Mouse (Mus musculus) kidney, adult 8-10 months (tissue): ENCODE results near the gene Adamts13.

Experiments used
- DNase-seq, 2 experiments: peaks; one replicate each; pipeline ENCODE4 v3.0.0; 2022

Gene Adamts13

GRCm38 (mm10) chr2:26973960-26974359 lies 744 bp downstream of the Adamts13 start:
- no peak for DNase-seq

GRCm38 (mm10) chr2:26980361-26980760 lies 7.1 kb downstream of the Adamts13 start:
- no peak for DNase-seq

GRCm38 (mm10) chr2:26984179-26984578 lies 11.0 kb downstream of the Adamts13 start:
- DNase-seq, result no peak

DNA sequence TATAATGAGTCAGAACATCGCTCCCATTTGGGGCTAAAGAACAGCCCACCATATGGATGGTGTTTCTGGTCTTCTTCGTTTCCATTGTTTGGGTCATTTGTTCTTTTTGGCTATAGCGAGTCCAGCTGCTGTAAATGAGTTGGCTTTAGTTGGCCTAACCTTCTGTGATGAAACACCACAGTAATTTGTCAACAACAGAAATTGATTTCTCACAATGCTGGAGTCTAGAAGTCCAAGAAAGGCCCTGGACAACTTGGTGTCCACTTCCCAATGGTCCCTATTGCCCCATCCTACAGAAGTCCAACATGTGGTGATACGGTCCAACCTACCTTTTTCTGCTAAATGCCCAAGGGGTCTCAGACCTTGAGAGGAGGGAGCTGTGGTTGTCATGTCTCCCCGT lies 11.4 kb downstream of the Adamts13 start:
- DNase-seq, result no peak

- DNase-seq, result no peak
Observed at GRCm38 (mm10) chr2:26993936-26994335, 20.7 kb downstream of the Adamts13 start.

- no peak for DNase-seq
Observed at GRCm38 (mm10) chr2:26997498-26997897, 24.3 kb downstream of the Adamts13 start.

DNA sequence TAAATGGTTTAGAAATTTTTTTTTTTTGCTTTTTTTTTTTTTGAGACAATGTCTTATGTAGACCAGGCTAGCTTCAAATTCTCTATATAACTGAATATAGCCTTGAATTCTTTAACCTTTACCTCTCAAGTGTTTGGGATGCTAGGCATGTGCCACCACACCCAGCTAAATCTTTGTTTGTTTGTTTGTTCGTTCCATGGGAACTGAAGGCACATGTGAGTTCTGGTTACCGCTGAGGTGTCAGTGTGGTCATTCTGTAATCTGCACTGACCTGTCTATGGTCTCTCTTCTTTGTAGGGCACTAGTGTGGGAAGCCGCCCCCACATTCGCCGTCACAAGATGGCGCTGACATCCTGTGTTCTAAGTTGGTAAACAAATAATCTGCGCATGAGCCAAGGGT lies 24.8 kb downstream of the Adamts13 start:
- DNase-seq, result no peak

GRCm38 (mm10) chr2:27006255-27006654 lies 33.0 kb downstream of the Adamts13 start:
- no peak for DNase-seq

DNA sequence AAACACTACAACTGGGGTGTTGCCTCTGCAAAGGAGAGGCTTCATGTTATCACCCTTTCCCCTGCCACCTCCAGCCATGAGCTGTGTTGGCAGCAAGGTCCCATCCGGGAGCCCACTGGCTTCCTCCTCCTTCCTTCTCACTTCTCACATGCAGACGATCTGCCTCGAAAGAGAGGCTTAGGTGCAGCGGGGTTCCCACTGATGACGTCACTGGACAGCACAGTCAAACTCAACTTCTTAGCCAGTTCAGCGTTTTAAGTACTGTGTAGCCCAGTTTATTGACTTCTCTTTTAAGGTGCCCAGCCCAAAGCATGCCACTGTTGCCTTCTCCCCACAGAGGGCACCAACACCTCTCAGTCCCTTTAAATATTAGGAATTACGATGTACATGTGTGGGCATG lies 34.5 kb downstream of the Adamts13 start:
- no peak for DNase-seq

DNA sequence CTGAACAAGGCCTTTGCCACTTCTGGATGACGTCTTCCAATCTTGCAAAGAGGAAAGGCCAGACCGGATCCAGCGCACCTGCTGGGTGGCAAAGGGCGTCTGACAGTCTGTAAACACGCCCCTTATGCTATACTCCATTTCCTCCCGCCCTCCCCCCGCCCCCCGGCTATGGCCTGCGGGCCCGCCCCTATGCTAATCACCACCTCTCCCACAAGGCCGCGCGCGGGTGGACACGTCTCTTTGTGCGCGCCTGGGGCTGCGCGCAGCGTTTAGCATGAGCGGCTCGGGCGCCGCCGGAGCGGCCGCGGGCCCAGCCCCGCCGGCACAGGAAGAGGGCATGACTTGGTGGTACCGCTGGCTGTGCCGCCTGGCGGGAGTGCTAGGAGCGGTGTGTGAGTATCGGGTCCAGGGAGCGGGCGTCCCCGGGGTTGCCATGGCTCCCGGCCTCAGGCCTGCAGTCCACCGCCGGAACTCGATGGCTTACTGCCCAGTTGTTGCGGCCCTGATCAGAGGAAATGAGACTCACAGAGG lies 36.6 kb downstream of the Adamts13 start, which contains the start of gene Cacfd1:
Cacfd1 (plus strand) TSS at position 213 of the 531 bp plus-strand sequence.
- DNase-seq, result peak; percentile 84 to 89

- peak; percentile 50 to 74 for DNase-seq
Observed at GRCm38 (mm10) chr2:27017802-27018201, 44.6 kb downstream of the Adamts13 start.

GRCm38 (mm10) chr2:27019530-27019929 lies 46.3 kb downstream of the Adamts13 start:
- DNase-seq, result no peak

DNA sequence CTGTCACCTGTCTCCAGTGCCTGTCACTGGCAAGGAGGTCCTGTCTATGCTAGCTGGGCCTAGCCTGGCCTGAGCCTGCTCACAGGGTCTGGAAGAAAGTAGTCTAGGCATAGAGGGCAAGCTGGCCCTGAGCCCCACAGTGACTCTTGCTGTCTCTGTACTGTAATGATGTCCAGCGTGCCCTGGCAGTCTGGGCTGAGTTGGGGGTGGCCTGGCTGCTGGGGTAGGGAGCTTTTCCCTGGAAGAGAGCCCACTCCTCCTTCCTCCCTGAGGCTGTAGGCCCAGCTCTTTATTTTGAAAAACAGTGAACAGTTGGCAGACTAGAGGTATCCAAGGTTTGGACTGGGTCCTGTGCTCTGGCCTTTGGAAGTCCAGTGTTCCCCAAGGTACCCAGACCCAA lies 47.9 kb downstream of the Adamts13 start:
- no peak for DNase-seq

- DNase-seq, result no peak
Observed at GRCm38 (mm10) chr2:27022612-27023011, 49.4 kb downstream of the Adamts13 start.

DNA sequence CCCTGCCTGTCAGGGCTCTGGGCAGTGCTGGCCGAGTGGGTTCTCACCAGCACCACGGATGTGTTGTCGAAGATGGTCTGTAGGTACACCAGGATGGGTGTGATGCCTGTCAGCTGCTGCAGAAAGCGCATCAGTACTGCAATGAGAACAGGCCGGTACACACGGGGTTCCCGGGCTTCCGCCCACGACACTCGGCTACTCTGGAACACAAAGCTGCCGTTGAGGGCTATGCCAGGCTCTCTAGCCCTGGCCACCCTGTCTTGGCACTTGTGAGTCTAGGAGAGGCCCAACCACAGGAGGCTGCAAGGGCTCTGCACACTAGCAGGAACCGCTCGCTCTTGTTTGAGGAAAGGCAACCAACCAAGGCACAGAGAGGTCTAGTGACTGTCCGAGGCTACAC lies 50.9 kb downstream of the Adamts13 start:
- no peak for DNase-seq

- DNase-seq, result no peak
Observed at GRCm38 (mm10) chr2:27025545-27025944, 52.3 kb downstream of the Adamts13 start.

DNA sequence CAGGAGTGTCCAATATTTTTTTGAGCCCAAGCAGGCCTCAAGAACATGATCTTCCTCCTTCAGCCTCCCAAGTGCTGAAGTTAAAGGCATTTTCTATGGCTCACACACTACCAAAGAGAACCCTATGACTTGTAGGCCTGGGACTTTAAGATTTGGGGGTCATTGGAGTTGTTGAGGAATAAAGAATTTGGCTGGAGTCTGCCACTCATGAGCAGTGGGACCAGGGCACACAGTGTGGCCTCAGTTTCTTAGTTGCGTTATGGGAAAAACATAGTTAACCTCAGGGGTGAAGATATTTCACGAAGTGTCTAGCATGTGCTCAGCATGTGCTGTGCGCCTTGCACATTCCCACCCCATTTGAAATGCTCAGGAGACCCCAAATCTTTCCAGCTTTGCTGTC lies 53.1 kb downstream of the Adamts13 start:
- no peak for DNase-seq

DNA sequence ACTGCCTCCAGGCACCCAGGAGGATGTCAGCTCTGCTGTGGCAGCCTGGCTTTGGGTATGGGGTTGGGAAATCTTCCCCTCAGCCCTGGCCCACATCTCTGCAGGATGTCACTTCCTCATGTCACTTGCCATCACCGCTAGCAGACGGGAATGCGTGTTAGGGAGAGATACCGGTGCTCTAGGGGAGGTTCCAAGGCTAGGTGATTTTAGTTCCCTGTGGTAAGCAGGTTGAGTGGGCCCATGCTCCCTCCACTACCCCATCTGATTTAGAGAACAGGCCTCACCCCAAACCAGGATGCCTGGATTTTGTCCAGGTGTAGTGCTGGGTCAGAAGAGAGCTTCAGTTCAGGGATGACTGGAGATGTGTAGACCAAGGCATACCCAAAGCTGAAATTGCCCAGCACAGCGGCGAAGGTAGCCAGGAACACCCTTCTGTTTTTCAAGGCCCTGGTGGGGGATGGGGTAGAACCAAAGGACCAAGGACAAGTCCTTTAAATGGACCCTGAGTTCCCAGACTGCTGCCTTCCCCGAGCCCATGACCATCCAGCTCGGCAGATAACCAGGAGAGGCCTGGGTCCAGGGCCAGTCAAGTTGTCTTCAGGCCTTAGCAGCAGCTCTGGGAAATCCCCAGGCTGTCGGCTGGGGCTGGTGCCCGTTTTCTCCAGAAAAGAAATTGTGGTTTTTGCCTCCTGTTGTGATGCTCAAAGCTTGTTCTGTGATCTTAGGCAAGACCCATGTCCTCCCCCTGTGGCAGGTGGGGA lies 53.8 kb downstream of the Adamts13 start:
- no peak for DNase-seq

GRCm38 (mm10) chr2:27027618-27028436 lies 54.6 kb downstream of the Adamts13 start, which contains the start of gene Slc2a6:
Slc2a6 (minus strand) TSS chr2:27027998.
- DNase-seq, result peak; percentile 78 to 82

DNA sequence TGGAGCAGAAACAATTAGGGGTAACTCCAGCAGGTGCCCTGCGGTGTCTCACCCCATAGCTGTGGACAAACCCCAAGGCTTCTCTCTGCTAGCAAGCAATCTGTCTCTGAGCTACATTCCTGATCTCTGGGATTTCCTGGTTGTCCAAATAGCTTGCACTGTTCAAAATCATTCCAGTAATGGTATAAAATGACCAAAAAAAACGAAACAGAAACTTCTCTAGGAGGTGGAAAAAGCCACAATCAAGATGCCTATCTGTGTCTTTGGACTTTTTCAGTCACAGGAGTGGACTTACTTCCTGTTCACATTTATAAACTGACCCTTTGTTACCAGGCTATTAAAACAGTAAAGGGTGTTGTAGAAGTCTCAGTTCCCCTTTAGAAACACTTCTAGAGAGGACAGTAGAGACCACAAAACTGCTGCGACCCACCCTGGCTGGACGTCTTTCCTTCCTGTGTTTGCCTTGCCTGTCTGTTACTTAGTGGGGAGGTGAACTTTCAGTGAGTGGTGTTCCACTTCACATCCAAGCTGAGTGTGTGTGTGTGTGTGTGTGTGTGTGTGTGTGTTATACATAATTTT lies 55.3 kb downstream of the Adamts13 start:
- DNase-seq, result no peak

DNA sequence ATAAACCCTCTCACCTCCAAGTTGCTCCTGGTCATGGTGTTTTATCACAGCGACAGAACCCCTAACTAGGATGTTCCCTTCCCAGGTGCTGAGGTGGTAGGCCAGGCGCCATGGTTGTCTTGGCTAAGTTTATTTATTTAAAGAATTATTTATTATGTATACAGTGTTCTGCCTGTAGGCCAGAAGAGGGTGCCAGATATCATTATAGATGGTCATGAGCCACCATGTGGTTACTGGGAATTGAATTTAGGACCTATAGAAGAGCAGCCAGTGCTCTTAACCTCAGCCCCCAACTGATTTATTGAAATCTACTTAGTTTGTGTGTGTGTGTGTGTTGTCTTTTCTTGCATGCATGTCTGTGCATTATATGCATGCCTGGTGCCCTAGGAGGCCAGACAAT lies 59.1 kb downstream of the Adamts13 start:
- no peak for DNase-seq

GRCm38 (mm10) chr2:27036003-27036402 lies 62.8 kb downstream of the Adamts13 start:
- DNase-seq, result no peak

DNA sequence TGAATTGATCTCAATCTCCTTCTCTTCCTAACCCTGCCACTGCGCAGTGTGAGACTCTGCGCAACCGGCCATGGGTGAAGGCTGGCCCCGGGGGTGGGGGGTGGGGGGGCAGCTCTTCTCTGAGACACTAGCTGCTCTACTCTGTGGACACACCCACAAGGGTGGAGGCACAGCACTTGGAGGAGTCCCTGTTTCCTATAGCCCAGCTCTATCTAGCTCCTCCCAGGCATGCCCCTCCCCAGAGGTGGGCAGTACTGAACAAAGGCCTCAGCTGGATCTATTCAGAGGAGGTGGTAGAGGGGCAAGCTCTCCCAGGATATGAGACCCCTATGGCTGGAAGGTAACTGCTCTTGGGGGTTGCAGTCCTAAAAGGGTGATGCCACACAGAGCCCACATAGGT lies 63.8 kb downstream of the Adamts13 start:
- no peak for DNase-seq
